Mouse (Mus musculus) forebrain, embryonic 15.5 days (tissue): ENCODE results near the gene Jam3. TPM values are rescaled to one million over a fixed set of nuclear protein-coding genes. Genes with fewer than 3 reads are reported as not detected.
"Not testable (repeated sequence)": the region's sequence is repeated elsewhere in the genome, so short reads cannot be mapped to it uniquely, and the experiment has no call there.

Experiments
- ATAC-seq: fragments of 200-750 bp; cut with Nextera tagmentation; replicated peaks from 2 replicates; pipeline ENCODE4 v1.8.0; 2017; ENCODE audit warnings: mild to moderate bottlenecking, moderate TSS enrichment, moderate library complexity
- H3K27ac ChIP-seq: fragments of 300-500 bp; sonication (generic); replicated peaks from 2 replicates; pipeline ENCODE4 v1.5.1; 2015; ENCODE audit warnings: mild to moderate bottlenecking, inconsistent platforms
- H3K27me3 ChIP-seq: fragments of 300-500 bp; sonication (generic); 2 replicates; pipeline ENCODE4 v1.6.1; 2015; ENCODE audit warnings: inconsistent platforms
- H3K36me3 ChIP-seq: fragments of 300-500 bp; sonication (generic); 2 replicates; pipeline ENCODE4 v1.6.1; 2015; ENCODE audit warnings: mild to moderate bottlenecking, inconsistent platforms
- H3K4me1 ChIP-seq: fragments of 300-500 bp; sonication (generic); 2 replicates; pipeline ENCODE4 v1.6.1; 2015; ENCODE audit warnings: inconsistent platforms
- H3K4me2 ChIP-seq: fragments of 300-500 bp; sonication (generic); replicated peaks from 2 replicates; pipeline ENCODE4 v1.6.1; 2015; ENCODE audit warnings: mild to moderate bottlenecking, inconsistent platforms
- H3K4me3 ChIP-seq: fragments of 300-500 bp; sonication (generic); 2 replicates; pipeline ENCODE4 v1.5.1; 2015; ENCODE audit warnings: mild to moderate bottlenecking, inconsistent platforms
- H3K9ac ChIP-seq: fragments of 300-500 bp; sonication (generic); replicated peaks from 2 replicates; pipeline ENCODE4 v1.6.1; 2015; ENCODE audit warnings: mild to moderate bottlenecking, inconsistent platforms
- H3K9me3 ChIP-seq: fragments of 300-500 bp; sonication (generic); 2 replicates; pipeline ENCODE4 v1.6.1; 2016; ENCODE audit warnings: inconsistent platforms
- WGBS: fragments of 180-500 bp; shearing (Covaris S2); methylation state at CpG from one replicate; pipeline ENCODE4 v1.1.7; 2015; ENCODE audit warnings: mixed read lengths; 5-methylcytosine and 5-hydroxymethylcytosine counted together
- polyA plus RNA-seq: library from polyadenylated mRNA; unstranded; fragments of >200 nt; fragmentation: Nextera tagmentation; extraction: Ambion mirVana; gene quantifications from 2 replicates; pipeline ENCODE4 v1.2.1, GENCODE M21; 2015

Gene Jam3
- polyA plus RNA-seq, 1 experiment from 2014 or later, result 67.9 TPM

DNA sequence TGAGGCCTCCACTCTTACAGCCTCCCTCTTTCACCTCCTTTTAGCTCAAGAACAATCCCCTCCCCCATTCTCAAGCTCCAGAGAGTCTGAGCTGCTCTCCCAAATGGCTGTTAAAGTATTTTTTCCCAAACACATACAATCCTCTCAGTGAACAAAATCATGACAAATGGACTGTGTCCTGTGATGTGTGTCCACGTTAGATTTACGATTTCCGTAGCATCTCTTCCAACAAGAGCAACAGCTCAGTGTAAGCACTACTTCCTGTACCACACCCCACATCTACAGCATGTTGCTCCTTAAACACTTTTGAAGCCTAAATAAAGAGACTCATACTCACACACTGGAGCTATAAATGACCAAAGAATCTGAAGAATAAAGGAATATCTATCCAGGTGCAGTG lies 10.4 kb upstream of the Jam3 start:
- 67% methylated on average over 3 of the region's 3 CpGs for WGBS
- Histone ChIP-seq H3K27me3 (no peaks in the 10 kb centered on the region), H3K4me3 (no peak overlapping the region)

DNA sequence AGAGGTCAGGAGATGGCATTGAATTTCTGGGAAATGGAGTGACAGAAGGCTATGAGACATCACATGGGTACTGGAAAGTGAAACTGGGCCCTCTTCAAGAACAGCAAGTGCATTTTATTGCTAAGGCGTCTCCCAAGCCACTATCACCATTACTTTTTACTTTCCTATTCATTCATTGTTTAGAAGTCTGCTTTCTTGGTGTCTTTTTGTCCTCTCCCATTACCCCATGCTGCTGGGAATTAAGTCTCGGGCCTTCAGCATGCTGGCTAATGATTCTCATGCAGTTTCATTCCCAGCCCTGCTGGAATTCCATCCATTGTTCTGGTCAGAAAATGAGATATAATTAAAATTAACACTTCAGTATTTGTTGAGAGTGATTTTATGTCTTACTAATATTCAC lies 9.7 kb upstream of the Jam3 start:
- no peak overlapping the region for H3K27ac ChIP-seq
- ATAC-seq, result no peak
- no peaks in the 10 kb centered on the region for H3K4me1 ChIP-seq
- no peak overlapping the region for H3K9ac ChIP-seq
- no peak overlapping the region for H3K4me3 ChIP-seq
- no peak overlapping the region for H3K4me2 ChIP-seq
- H3K36me3 ChIP-seq, result no peaks in the 10 kb centered on the region
- WGBS, result 8% methylated on average over 2 of the region's 2 CpGs
- H3K27me3 ChIP-seq, result no peaks in the 10 kb centered on the region
- no peaks in the 10 kb centered on the region for H3K9me3 ChIP-seq

More for the DNA sequence above, 10.4 kb upstream of the Jam3 start:
- H3K36me3 ChIP-seq, result no peaks in the 10 kb centered on the region
- H3K9ac ChIP-seq, result no peak overlapping the region
- no peaks in the 10 kb centered on the region for H3K4me1 ChIP-seq
- no peak for ATAC-seq
- H3K9me3 ChIP-seq, result no peaks in the 10 kb centered on the region
- no peak overlapping the region for H3K27ac ChIP-seq
- H3K4me2 ChIP-seq, result no peak overlapping the region

DNA sequence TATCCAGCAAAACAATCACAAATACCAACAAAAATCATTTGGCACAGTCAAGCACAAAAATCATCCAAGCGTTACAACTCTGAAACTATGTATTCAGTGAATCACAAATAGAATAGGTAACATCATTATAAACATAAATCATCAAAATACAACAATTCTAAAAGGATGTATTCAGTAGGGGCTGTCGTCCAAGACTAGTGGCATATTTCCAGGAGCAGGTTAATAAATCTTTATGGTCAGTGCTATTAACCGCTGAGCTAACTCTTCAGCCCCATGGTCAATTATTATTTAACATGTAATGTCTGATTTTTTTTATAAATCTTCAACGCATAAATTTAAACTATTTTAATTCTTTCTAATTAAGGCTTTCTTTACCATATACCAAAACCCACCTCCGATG lies 8.4 kb upstream of the Jam3 start:
- H3K9me3 ChIP-seq, H3K27me3 ChIP-seq, ATAC-seq, H3K36me3 ChIP-seq, H3K9ac ChIP-seq, H3K4me1 ChIP-seq, H3K27ac ChIP-seq, H3K4me2 ChIP-seq, H3K4me3 ChIP-seq: not testable (repeated sequence)
- WGBS, result 75% methylated on average over 5 of the region's 5 CpGs

DNA sequence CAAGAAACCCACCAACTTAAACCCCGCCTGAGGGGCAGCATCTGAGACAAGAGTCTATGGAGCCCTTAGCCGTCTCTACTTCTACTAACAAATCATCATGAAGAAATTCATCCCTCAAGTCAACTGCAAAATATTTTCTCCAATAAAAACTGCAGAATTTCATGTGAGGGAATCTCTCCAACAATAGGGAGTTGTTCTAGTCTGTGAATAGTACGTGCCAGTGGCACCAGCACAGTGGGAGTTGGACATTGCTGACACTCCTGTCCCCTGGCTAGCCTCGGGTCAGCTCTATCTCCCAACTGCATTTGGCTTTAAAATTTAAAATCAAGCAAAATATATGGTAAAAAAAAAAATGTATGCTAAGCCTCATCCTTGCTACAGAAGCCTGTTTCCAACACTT lies 1.4 kb downstream of the Jam3 start:
- peak overlapping the region; percentile 61 for H3K4me2 ChIP-seq
- H3K4me3 ChIP-seq, result peak overlapping the region; percentile 76
- no peaks in the 10 kb centered on the region for H3K36me3 ChIP-seq
- no peak overlapping the region for H3K27ac ChIP-seq
- ATAC-seq, result no peak
- H3K27me3 ChIP-seq, result no peaks in the 10 kb centered on the region
- 35% methylated on average over 4 of the region's 4 CpGs for WGBS
- H3K9me3 ChIP-seq, result no peaks in the 10 kb centered on the region
- H3K4me1 ChIP-seq, result peaks cover 48% of the 10 kb centered on the region
- peak overlapping the region; percentile 18 for H3K9ac ChIP-seq

DNA sequence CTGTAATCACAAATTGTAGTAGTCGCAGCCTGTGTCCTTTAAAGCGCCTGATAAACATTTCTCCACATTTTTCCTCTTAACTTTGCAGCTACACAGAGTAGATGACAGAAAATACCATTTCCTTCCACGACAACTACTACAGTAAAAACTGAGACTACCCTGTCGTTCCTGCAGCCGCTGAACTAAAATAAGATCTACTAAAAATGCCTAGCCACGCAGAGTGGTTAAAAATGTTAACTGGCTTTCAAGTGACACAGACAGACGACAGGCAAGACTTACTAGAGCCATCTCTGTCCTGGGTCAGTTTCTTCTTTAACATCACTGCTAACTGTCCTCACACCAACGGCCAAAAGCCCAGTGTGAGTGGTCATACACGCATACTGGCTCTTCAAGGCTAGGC lies 5.4 kb downstream of the Jam3 start:
- 20% methylated on average over 9 of the region's 9 CpGs for WGBS
- Histone ChIP-seq H3K4me2 (0 out of 2 replicates have a peak overlapping the region, but pooled peaks have one; percentile 4), H3K9me3 (no peaks in the 10 kb centered on the region), H3K4me3 (no peak overlapping the region), H3K9ac (0 out of 2 replicates have a peak overlapping the region, but pooled peaks have one; percentile 22), H3K27me3 (no peaks in the 10 kb centered on the region), H3K27ac (peak overlapping the region; percentile 55), H3K36me3 (peaks cover 3% of the 10 kb centered on the region; the same call in 1 of the 2 replicates), H3K4me1 (peaks cover 53% of the 10 kb centered on the region)
- no peak for ATAC-seq

DNA sequence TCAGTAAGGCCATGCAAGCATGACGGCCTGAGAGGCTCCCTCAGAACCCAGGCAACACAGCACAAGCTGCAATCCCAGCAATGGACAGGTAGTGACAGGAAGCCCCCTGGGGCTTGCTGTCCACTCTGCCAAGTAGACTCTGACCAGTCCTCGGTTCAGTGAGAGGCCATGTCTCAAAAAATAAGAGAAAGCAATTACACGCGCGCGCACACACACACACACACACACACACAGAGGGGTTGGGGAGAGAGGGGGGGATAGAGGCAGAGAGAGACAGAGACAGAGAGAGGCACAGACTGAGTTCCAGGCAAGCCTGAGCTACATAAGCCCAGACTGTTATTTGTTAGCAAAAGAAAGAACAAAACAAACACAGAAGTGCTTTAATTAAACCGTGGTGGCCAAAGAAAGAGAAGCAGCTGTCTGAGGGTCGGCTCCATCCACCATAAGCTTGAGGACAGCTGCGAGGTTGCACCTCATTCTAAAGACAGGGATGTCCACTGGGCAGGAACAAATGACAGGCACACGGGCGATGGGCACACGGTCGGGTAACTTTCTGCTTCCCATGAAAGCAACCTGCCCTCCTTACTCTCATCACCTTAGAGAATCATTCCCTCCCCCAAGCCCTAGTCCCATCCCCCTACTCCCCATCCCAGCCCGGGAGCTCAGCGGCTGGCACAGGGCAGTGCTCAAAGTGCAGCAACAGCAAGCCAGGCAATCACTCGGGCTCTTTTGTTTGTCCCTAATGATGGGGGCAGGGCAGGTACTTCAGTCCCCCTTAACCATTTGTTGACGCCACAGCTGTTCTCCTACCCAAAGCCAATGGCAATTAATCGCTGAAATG lies 6.4 kb downstream of the Jam3 start:
- whole genome bisulfite sequencing, result 6% methylated on average over 18 of the region's 18 CpGs
- H3K9ac ChIP-seq, result 0 out of 2 replicates have a peak overlapping the region, but pooled peaks have one; percentile 14
- ATAC-seq, result peak; percentile 90
- no peaks in the 10 kb centered on the region for H3K9me3 ChIP-seq
- H3K27ac ChIP-seq, result peak overlapping the region; percentile 55
- H3K4me1 ChIP-seq, result peaks cover 44% of the 10 kb centered on the region
- H3K4me3 ChIP-seq, result peak overlapping the region; percentile 21
- H3K36me3 ChIP-seq, result peaks cover 3% of the 10 kb centered on the region; the same call in 1 of the 2 replicates
- H3K4me2 ChIP-seq, result peak overlapping the region; percentile 40
- no peaks in the 10 kb centered on the region for H3K27me3 ChIP-seq

DNA sequence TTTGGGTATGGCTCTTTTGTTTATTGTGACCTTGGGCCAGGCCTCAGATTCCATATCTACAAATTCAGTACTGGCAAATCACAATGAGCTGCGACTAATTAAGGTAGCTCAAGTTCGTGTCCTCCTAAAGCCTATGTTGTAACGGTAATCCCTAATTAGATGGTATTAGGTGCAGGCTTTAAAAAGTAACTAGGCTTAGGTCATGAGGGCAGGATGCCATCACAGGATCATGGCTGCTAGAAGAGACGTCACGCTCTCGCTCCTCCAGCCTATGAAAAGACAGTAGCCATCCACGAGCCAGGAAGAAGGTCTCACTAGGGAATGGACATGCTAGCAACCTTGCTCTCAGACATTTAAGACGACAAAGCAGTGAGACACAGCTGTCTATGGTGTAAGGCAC lies 7.3 kb downstream of the Jam3 start:
- Histone ChIP-seq H3K4me2 (no peak overlapping the region), H3K27me3 (no peaks in the 10 kb centered on the region), H3K36me3 (peaks cover 3% of the 10 kb centered on the region; the same call in 1 of the 2 replicates), H3K9me3 (no peaks in the 10 kb centered on the region), H3K4me1 (peaks cover 41% of the 10 kb centered on the region), H3K27ac (no peak overlapping the region), H3K4me3 (no peak overlapping the region), H3K9ac (no peak overlapping the region)
- 52% methylated on average over 8 of the region's 8 CpGs for WGBS
- ATAC-seq, result no peak

DNA sequence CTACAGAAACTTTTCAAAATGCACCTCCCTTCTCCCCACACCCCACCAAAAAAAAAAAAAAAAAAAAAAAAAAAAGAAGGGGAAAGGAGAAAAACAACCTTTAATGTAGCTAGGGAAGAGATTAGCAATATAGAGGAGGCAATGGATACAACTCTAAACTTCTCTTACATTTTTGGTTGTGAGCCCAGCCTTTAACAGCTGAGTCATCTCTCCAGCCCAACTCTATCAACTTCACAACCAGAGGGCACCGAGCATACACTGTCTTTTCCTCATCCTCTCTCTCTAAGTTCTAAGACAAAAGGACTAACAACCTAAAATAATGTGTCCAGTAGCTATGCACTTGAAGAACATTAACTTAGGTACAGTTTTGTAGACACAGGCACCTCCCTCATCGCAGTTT lies 8.4 kb downstream of the Jam3 start:
- no peaks in the 10 kb centered on the region for H3K27me3 ChIP-seq
- H3K4me1 ChIP-seq, result peaks cover 38% of the 10 kb centered on the region
- ATAC-seq, result no peak

DNA sequence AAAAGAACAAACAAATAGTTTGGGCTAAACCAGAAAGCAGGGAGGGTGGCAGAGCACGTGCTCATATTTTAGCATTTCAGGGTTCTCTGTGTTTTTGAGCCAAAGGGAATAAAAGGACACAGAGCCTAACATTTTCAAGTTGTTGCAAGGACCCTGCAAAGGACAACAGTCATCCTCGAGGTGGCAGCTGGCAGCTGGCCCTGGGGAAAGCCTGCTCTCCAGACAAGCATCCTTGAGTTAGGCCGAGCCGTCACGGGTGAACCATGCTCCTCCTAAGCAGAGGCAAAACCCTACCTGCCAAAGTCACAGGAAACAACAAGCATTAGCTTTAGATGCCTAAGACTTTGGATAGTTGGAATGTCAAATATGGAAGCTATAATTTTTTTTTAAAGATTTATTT lies 10.2 kb downstream of the Jam3 start:
- 74% methylated on average over 5 of the region's 5 CpGs for WGBS
- Histone ChIP-seq H3K27ac (no peak overlapping the region), H3K4me1 (peaks cover 23% of the 10 kb centered on the region), H3K9ac (no peak overlapping the region), H3K36me3 (peaks cover 9% of the 10 kb centered on the region; the same call in 1 of the 2 replicates), H3K4me2 (no peak overlapping the region), H3K27me3 (no peaks in the 10 kb centered on the region), H3K4me3 (no peak overlapping the region), H3K9me3 (no peaks in the 10 kb centered on the region)
- no peak for ATAC-seq

More for the DNA sequence above, 8.4 kb downstream of the Jam3 start:
- 97% methylated on average over 2 of the region's 2 CpGs for WGBS
- Histone ChIP-seq H3K4me3 (no peak overlapping the region), H3K36me3 (peaks cover 3% of the 10 kb centered on the region; the same call in 1 of the 2 replicates), H3K4me2 (no peak overlapping the region), H3K9ac (no peak overlapping the region), H3K27ac (no peak overlapping the region), H3K9me3 (no peaks in the 10 kb centered on the region)

DNA sequence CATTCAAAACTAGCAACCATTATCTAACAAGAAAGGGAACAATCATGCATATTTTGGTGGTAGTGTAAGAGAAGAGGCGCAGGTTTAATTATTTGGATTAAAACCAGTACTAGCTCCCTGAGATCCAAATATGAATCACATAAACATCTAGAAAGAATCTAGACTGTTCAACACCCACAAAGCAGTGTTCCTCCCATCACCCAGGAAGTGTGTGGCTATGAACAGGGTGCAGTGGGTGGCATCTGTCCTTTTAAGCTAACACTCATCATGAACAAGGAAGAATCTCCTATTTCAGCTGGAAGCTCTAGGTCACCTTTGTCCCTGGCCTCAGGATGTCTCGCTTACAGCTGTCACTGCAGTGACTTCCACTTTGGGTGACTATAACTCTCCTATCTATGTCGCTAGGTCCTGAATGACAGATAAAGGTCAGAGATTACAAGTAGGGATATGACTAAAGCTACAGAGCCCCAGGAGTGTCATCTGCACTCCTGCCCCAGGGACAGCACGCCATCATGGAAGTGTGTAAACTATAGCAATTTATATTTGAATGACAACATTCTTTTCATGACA lies 10.9 kb downstream of the Jam3 start:
- no peak for ATAC-seq
- Histone ChIP-seq H3K4me2 (no peak overlapping the region), H3K36me3 (peaks cover 9% of the 10 kb centered on the region; the same call in 1 of the 2 replicates), H3K9me3 (no peaks in the 10 kb centered on the region), H3K4me3 (no peak overlapping the region), H3K27me3 (no peaks in the 10 kb centered on the region), H3K27ac (no peak overlapping the region), H3K9ac (no peak overlapping the region), H3K4me1 (peaks cover 17% of the 10 kb centered on the region)
- 91% methylated on average over 4 of the region's 4 CpGs for WGBS

DNA sequence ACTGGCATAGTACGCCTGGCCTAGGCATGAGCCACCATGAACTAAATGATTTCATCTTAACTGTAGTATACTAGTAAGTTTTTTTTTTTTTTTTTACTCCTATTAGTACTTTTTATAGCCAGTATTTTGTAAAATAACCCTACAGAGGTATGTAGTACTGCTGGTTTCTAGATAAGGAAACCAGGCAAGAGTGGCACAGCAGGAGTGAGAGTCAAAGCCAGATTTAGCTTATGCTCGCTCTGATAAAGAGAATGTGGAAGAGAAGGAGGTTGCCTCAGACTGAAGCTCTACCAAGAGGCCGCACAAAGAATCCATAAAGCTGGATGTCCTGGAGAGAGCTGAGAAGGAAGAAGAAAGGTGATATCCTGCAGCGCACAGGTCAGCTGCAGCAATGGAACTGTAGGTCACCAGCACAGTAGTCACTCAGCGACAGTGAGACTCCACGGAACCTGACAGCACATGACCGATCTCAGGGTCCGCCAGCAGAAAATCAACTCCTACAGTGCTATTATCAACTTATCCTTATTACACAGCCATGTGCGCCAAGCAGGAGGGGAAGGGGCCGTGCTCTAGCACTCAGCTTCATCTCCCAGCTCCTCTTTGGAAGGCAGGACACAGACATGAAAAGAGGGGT lies 14.7 kb downstream of the Jam3 start:
- ATAC-seq, result no peak
- no peak overlapping the region for H3K4me3 ChIP-seq
- H3K9me3 ChIP-seq, result no peaks in the 10 kb centered on the region
- WGBS, result 93% methylated on average over 10 of the region's 10 CpGs
- no peak overlapping the region for H3K9ac ChIP-seq
- H3K4me2 ChIP-seq, result no peak overlapping the region
- H3K27ac ChIP-seq, result no peak overlapping the region
- no peaks in the 10 kb centered on the region for H3K4me1 ChIP-seq
- no peaks in the 10 kb centered on the region for H3K27me3 ChIP-seq
- 0 out of 2 replicates have a peak, but pooled peaks cover 6% of the 10 kb centered on the region for H3K36me3 ChIP-seq

DNA sequence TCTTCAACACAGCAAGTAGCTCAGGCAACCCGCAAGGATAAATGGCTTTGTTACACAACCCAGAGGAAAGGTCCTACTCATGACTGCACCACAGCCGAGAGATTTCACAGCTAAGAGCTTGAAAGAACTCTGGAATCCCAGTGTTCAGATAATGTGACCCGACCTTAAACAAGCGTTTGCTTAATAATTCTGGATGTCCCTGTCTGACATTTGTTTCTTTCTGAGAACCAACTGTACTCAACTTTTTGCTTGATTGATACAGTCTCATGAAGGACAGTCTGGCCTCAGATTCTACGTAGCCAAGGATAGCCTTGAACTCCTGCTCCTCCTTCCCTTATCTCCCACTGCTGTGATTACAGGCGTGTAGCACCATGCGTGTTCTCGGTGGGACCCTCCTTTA lies 18.6 kb downstream of the Jam3 start:
- ATAC-seq, result no peak
- no peak overlapping the region for H3K4me3 ChIP-seq
- 91% methylated on average over 8 of the region's 8 CpGs for WGBS
- no peak overlapping the region for H3K4me2 ChIP-seq
- H3K36me3 ChIP-seq, result 0 out of 2 replicates have a peak, but pooled peaks cover 5% of the 10 kb centered on the region
- H3K9me3 ChIP-seq, result no peaks in the 10 kb centered on the region
- H3K27me3 ChIP-seq, result no peaks in the 10 kb centered on the region
- no peaks in the 10 kb centered on the region for H3K4me1 ChIP-seq
- no peak overlapping the region for H3K9ac ChIP-seq
- no peak overlapping the region for H3K27ac ChIP-seq
